Mouse (Mus musculus): Measurements from ENCODE around the gene Fip1l1.

GRCm38 (mm10) chr5:74618573-74619059, 83.4 kb downstream of the Fip1l1 start:
- no peak for TF ChIP-seq GATA1 (IDR thresholded peaks at IDR 0.05; ENCODE audit: low read length)
- TF ChIP-seq TAL1 (IDR thresholded peaks at IDR 0.05; ENCODE audit: low read length), result no peak

All from erythroblast, embryonic 14.5 days (primary cell).